Comparison of ENCODE assay signal across 10 mouse cellular contexts in genomic region chr2:151921596-151921995, GRCm38 (mm10). TPM values are rescaled to one million over a fixed set of nuclear protein-coding genes. Genes with fewer than 3 reads are reported as not detected.
DNase-seq lines count a peak whose midpoint lies in the region; ATAC-seq and TF ChIP-seq lines count a peak whose summit lies in the region.
"Had no signal": no experiment of that assay in that cellular context is flagged by ENCODE, and none has a peak within 500 bp of the region (broad histone marks: within the 10 kb centered on the region; RNA-seq: fewer than 3 reads in every experiment).

No protein-coding gene starts in this region.

- no peaks in the 10 kb centered on the region for H3K36me3 ChIP-seq in heart, adult 2 months (ENCODE audit: control insufficient read depth, insufficient read depth, low read length)
- no peaks in the 10 kb centered on the region for H3K36me3 ChIP-seq in lung, postnatal 0 days (ENCODE audit: insufficient read depth, low read length)
- H3K36me3 ChIP-seq: liver, embryonic 15.5 days had no signal

- intact Hi-C loops in heart, adult 2 months (cut with DNase I), result no loop called here

- H3K79me2 ChIP-seq in heart, adult 2 months (replicated peaks; ENCODE audit: control insufficient read depth, insufficient read depth, low read length), result no peaks in the 10 kb centered on the region

- WGBS in heart, adult 2 months, result 61% methylated on average over 4 of the region's 4 CpGs
- 35% methylated on average over 4 of the region's 4 CpGs for WGBS in lung, postnatal 0 days

- peak; percentile 50 for ATAC-seq in lung, postnatal 0 days

- no peak overlapping the region for H3K9ac ChIP-seq in heart, adult 2 months (ENCODE audit: low read depth, low read length)
- H3K9ac ChIP-seq in lung, postnatal 0 days (replicated peaks; ENCODE audit: low read depth), result no peak overlapping the region
- H3K9ac ChIP-seq: liver, embryonic 15.5 days had no signal

- H3K27ac ChIP-seq in heart, adult 2 months, result no peak overlapping the region
- H3K27ac ChIP-seq in lung, postnatal 0 days (ENCODE audit: low read length), result no peak overlapping the region
- H3K27ac ChIP-seq: liver, embryonic 15.5 days had no signal

- H3K4me2 ChIP-seq in lung, postnatal 0 days (replicated peaks; ENCODE audit: low read depth, low read length), result no peak overlapping the region
- H3K4me2 ChIP-seq: liver, embryonic 15.5 days had no signal

- no peak for TF ChIP-seq POLR2A in heart, adult 2 months (IDR thresholded peaks at IDR 0.05; ENCODE audit: insufficient read depth, low read depth, low read length)

- H3K4me1 ChIP-seq in heart, adult 2 months (ENCODE audit: control insufficient read depth, insufficient read depth, low read length), result peaks cover 2% of the 10 kb centered on the region; the same call in 1 of the 2 replicates
- H3K4me1 ChIP-seq in lung, postnatal 0 days (ENCODE audit: insufficient read depth, low read depth, low read length), result no peaks in the 10 kb centered on the region
- H3K4me1 ChIP-seq: liver, embryonic 15.5 days had no signal

- DNase-seq in gastrocnemius, adult 18-20 months (ENCODE audit: low spot score), result peak; percentile 54
- DNase-seq in gastrocnemius, postnatal 10 days, result no peak
- DNase-seq in MN1 (ENCODE audit: low spot score), result peak; percentile 83
- DNase-seq in heart, adult 2 months, result peak; percentile 61 to 80
- DNase-seq in lung, postnatal 0 days (ENCODE audit: low spot score), result no peak
- no peak for DNase-seq in ovary, postnatal 36 days (ENCODE audit: low spot score)
- DNase-seq in left cerebral cortex, adult 8-10 months (ENCODE audit: low spot score in 2 of 2), result no peak
- no peak for DNase-seq in right cerebral cortex, postnatal 4 days

- 0 out of 2 replicates have a peak, but pooled peaks have one; percentile 5 for TF ChIP-seq CTCF in heart, adult 2 months (IDR thresholded peaks at IDR 0.05)
- TF ChIP-seq CTCF in lung, postnatal 0 days (IDR thresholded peaks at IDR 0.05), result no peak

- H3K4me3 ChIP-seq in heart, adult 2 months, result no peak overlapping the region
- H3K4me3 ChIP-seq in lung, postnatal 0 days (ENCODE audit: low read depth, low read length), result no peak overlapping the region
- H3K4me3 ChIP-seq: liver, embryonic 15.5 days had no signal

- H3K27me3 ChIP-seq in heart, adult 2 months (ENCODE audit: control insufficient read depth, insufficient read depth, low read length), result no peaks in the 10 kb centered on the region
- H3K27me3 ChIP-seq in lung, postnatal 0 days (replicated peaks; ENCODE audit: insufficient read depth, low read length), result no peaks in the 10 kb centered on the region
- H3K27me3 ChIP-seq: liver, embryonic 15.5 days had no signal

- no peak for TF ChIP-seq EP300 in heart, adult 2 months (IDR thresholded peaks at IDR 0.05; ENCODE audit: insufficient read depth, low read depth, low read length)
- no peak for TF ChIP-seq EP300 in lung, postnatal 0 days (IDR thresholded peaks at IDR 0.05)

- H3K9me3 ChIP-seq in lung, postnatal 0 days (ENCODE audit: low read length), result no peaks in the 10 kb centered on the region
- H3K9me3 ChIP-seq: liver, embryonic 15.5 days had no signal

RNA-seq across cellular contexts. Expression of gene Angpt4, which starts 10.6 kb away (rescaled TPM):
- under 1 TPM; 0.18 to 0.24 TPM for total RNA-seq in gastrocnemius, adult 18-20 months (2021)
- total RNA-seq in gastrocnemius, postnatal 10 days (2021), result under 1 TPM; 0.26 to 0.47 TPM
- total RNA-seq in heart, adult 2 months (2021), result under 1 TPM; 0.23 to 0.27 TPM
- 0.94 and 1.0 TPM in 2 replicates for polyA plus RNA-seq in heart, adult 2 months (2012; rRNA removed)
- 0.11 and 0.13 TPM in 2 replicates for polyA plus RNA-seq in lung, postnatal 0 days (2015; fragmentation: Nextera tagmentation; extraction: Ambion mirVana)
- under 1 TPM in 1 of 4 experiments, not detected in 3; 0.14 TPM for total RNA-seq in left cerebral cortex, adult 8-10 months (2022)
- total RNA-seq: neutrophil, adult 5-6 weeks had no signal
- polyA plus RNA-seq: liver, embryonic 15.5 days had no signal

RNA-seq across cellular contexts. Expression of gene Fam110a, which starts 58.4 kb away (rescaled TPM):
- total RNA-seq in gastrocnemius, adult 18-20 months (2021), result 1 to 10 TPM; 1.8 to 2.1 TPM
- total RNA-seq in gastrocnemius, postnatal 10 days (2021), result 1 to 10 TPM; 5.6 to 6.6 TPM
- 1 to 10 TPM; 4.3 to 4.7 TPM for total RNA-seq in heart, adult 2 months (2021)
- polyA plus RNA-seq in heart, adult 2 months (2012; rRNA removed), result 6.6 and 7.2 TPM in 2 replicates
- 34.8 and 36.3 TPM in 2 replicates for polyA plus RNA-seq in lung, postnatal 0 days (2015; fragmentation: Nextera tagmentation; extraction: Ambion mirVana)
- 1 to 10 TPM; 6.7 to 7.6 (median 7.0) TPM for total RNA-seq in left cerebral cortex, adult 8-10 months (2022)

Comparison
In these comparisons a context has a peak if more than half of its experiments do, and no peak if none do; other contexts are left out.
1. DNase-seq: peak in gastrocnemius, adult 18-20 months (single experiment), MN1 (single experiment) and heart, adult 2 months (2 of 2); none in gastrocnemius, postnatal 10 days (single experiment), lung, postnatal 0 days (single experiment), ovary, postnatal 36 days (single experiment), left cerebral cortex, adult 8-10 months (0 of 2) and right cerebral cortex, postnatal 4 days (single experiment).